Mouse (Mus musculus) layer of hippocampus, adult 9-11 months (tissue): Measurements from ENCODE around the gene Fancb.

ENCODE experiments used
- DNase-seq: peaks from one replicate; pipeline ENCODE4 v3.0.0; 2022

Fancb gene

DNA sequence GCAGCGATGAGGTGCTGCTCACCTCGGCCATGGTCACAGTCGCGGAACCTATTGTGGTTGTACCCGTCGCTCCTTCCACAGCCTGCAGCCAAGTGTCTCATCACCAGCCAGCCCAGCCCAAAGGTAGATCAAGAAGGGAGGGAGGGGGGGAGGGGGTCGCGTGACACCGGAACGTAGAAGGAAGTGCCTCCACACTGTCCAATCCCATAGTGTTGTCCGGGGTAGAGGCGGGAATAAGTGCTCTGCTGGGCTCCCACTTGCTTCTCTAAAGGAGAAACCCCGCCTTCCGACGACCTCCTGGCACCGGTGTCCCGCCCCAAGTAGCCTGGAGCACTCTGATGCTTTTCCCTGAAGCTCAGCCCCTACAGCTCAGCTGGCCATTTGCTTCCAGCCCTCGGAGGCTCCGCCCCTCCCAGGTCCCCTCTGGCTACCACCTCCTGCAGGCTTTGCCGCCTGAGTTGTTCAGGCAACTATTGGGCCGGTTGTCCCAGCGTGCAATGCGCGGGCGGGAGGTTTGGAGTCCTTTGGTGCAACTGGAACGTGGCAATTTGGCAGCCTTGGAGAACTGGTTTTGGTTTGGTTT lies at the start of gene Fancb, which contains the start of gene Mospd2:
Fancb (plus strand) TSS at position 400 of the 583 bp plus-strand sequence.
Mospd2 (minus strand) TSS at position 183 of the 583 bp plus-strand sequence.
- DNase-seq: peak; percentile 94

DNA sequence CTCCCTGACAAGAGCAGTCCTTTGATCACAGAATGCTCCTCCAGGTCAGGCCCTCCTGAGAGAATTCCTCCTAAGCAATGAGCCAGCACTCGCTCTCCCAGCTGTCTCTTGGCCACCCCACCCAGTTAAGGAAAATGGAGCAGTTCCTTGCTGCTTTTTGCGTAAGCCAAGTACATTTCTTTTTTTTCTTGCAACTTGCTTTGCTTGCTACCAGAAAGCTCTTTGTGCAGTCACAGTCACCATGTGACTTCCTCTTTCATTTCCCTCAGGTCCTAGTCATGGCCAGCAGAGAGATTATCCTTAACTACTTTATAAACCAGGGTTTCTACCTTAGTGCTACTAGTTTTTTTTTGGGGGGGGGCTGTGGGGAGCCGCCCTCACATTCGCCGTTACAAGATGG lies 38.9 kb upstream of the Fancb start:
- DNase-seq: no peak

GRCm38 (mm10) chrX:164951858-164952576 lies 28.4 kb upstream of the Fancb start:
- no peak for DNase-seq

GRCm38 (mm10) chrX:164952601-164953375 lies 27.6 kb upstream of the Fancb start:
- no peak for DNase-seq

GRCm38 (mm10) chrX:164965750-164966448 lies 14.5 kb upstream of the Fancb start:
- DNase-seq: no peak

DNA sequence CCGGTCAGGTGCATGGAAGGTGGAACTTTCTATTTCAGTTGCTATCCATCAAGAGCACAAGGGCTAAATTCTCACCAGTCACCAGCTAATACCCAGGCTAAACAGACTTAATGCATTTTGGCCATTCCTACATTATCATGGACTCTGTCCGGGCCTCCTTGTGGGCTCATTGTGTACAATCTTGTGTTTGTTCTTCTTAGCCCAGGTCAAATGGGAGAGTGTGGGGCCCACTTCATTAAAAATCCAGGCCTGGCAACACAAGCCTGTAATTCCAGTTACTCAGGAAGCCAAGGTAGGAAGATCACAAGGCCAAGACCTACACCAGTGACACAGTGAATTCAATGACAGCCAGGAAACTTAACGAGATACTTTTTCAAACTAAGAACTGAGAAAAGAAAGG lies 9.2 kb upstream of the Fancb start:
- DNase-seq: no peak

GRCm38 (mm10) chrX:164978866-164979265 lies 1.5 kb upstream of the Fancb start:
- DNase-seq: no peak

DNA sequence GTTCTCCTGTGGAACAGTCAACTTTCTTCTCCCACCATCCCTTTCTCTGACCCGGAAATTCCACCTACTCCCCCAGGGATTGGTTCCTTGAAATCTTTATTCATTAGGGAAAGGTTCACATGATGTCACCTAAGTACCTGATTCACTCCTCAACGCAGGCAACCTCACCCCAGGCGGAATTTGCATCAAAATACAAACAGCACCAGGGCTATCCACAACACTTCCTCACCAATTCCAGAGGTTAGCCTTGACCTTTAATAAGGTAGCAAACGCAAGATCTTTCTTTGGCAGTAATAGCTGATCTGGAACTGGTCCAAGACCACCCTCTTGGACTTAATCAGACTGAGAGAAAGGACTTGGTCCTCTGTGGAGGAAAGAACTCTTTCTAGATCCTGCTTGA lies 22.7 kb downstream of the Fancb start:
- no peak for DNase-seq

- DNase-seq: no peak
These were observed 24.5 kb downstream of the Fancb start, which contains the start of gene Gm17604 for GRCm38 (mm10) chrX:165004779-165005324. Gene Gm17604 (minus strand): TSS chrX:165004829.
